Mouse (Mus musculus) lung, embryonic 15.5 days (tissue): ENCODE measurements around the gene Ncf1. TPM values are rescaled to one million over a fixed set of nuclear protein-coding genes. Genes with fewer than 3 reads are reported as not detected.
A peak's percentile ranks its signal among the peaks of the same experiment; 100 is the strongest.

ENCODE experiments used
- ATAC-seq: fragments of 200-750 bp; cut with Nextera tagmentation; 2 replicates; pipeline ENCODE4 v1.8.0; 2017; ENCODE audit warnings: moderate number of reproducible peaks, borderline replicate concordance; ENCODE audit not compliant: low FRiP score, low TSS enrichment; ENCODE audit errors: extremely low read depth
- H3K27ac ChIP-seq: fragments of 300-500 bp; sonication (generic); 2 replicates; pipeline ENCODE4 v1.5.1; 2015; ENCODE audit warnings: moderate library complexity, mild to moderate bottlenecking, inconsistent platforms
- H3K27me3 ChIP-seq: fragments of 300-500 bp; sonication (generic); 2 replicates; pipeline ENCODE4 v1.6.1; 2015; ENCODE audit warnings: inconsistent platforms
- H3K36me3 ChIP-seq: fragments of 300-500 bp; sonication (generic); 2 replicates; pipeline ENCODE4 v1.6.1; 2015; ENCODE audit warnings: inconsistent platforms
- H3K4me1 ChIP-seq: fragments of 300-500 bp; sonication (generic); 2 replicates; pipeline ENCODE4 v1.6.1; 2015; ENCODE audit warnings: inconsistent platforms
- H3K4me2 ChIP-seq: fragments of 300-500 bp; sonication (generic); 2 replicates; pipeline ENCODE4 v1.6.1; 2015; ENCODE audit warnings: inconsistent platforms, mild to moderate bottlenecking, moderate library complexity
- H3K4me3 ChIP-seq: fragments of 300-500 bp; sonication (generic); 2 replicates; pipeline ENCODE4 v1.5.1; 2015; ENCODE audit warnings: mild to moderate bottlenecking, inconsistent platforms
- H3K9ac ChIP-seq: fragments of 300-500 bp; sonication (generic); 2 replicates; pipeline ENCODE4 v1.6.1; 2015; ENCODE audit warnings: inconsistent platforms
- H3K9me3 ChIP-seq: fragments of 300-500 bp; sonication (generic); 2 replicates; pipeline ENCODE4 v1.6.1; 2016; ENCODE audit warnings: inconsistent platforms
- WGBS: fragments of 180-500 bp; shearing (Covaris S2); methylation state at CpG from one replicate; pipeline ENCODE4 v1.1.7; 2015; 5-methylcytosine and 5-hydroxymethylcytosine counted together
- polyA plus RNA-seq: library from polyadenylated mRNA; unstranded; fragments of >200 nt; fragmentation: Nextera tagmentation; extraction: Ambion mirVana; gene quantifications from 2 replicates; pipeline ENCODE4 v1.2.1, GENCODE M21; 2015

The Ncf1 gene
- 6.9 and 7.8 TPM in 2 replicates for polyA plus RNA-seq

DNA sequence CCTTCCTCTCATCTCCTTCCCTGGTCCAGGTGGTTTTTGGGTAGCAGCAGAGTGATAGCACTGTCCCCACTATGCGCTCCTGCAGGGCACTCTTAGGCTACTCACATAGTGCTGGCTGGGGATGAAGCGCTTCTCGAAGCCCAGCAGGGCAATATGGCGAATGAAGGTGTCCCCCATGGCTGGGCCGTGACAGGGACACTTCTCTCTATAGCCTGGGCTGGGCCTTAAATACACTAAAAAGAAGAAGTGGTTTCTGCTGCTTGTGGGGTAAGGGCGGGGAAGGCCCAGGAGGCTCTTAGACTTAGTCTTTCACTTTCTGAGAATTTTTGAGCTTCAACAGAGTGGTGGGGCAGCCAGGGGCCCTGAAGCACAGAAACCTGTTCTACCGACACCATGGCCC, at the start of gene Ncf1:
Ncf1 (minus strand) TSS at position 235 of the 400 bp plus-strand sequence.
- H3K4me3 ChIP-seq, result no peak within 1 kb of the TSS
- WGBS, result 75% methylated on average over 7 of the region's 7 CpGs
- peaks cover 51% of the 10 kb centered on the region for H3K4me1 ChIP-seq
- no peak for ATAC-seq
- H3K4me2 ChIP-seq, result no peak within 1 kb of the TSS
- no peaks in the 10 kb centered on the region for H3K27me3 ChIP-seq
- H3K9ac ChIP-seq, result no peak within 1 kb of the TSS
- no peaks in the 10 kb centered on the region for H3K9me3 ChIP-seq
- no peaks in the 10 kb centered on the region for H3K36me3 ChIP-seq
- peak within 1 kb of the TSS; percentile 62 for H3K27ac ChIP-seq

DNA sequence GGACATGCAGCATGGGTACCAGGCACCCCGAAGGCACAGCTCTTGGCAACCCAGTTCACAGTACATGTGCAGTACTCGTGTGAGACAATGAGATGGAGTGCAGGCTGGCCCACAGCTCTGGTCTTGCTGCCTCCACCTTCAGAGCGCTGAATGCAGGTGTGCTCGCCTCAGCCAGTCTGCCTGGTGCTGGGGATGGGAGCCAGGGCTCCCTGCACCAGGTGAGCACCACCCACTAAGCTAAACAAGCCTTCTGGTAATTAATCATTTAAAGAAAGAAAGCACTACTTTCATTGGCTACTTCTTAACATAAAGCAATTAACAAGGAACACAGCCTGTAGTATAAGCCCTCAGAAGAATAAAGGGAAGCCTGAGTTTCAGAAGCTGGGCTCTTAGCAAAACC, 47.7 kb upstream of the Ncf1 start:
- H3K4me1 ChIP-seq, result no peaks in the 10 kb centered on the region
- 83% methylated on average over 4 of the region's 4 CpGs for WGBS
- no peak for ATAC-seq
- peaks cover 85% of the 10 kb centered on the region for H3K36me3 ChIP-seq
- no peaks in the 10 kb centered on the region for H3K27me3 ChIP-seq
- H3K4me2 ChIP-seq, result no peak overlapping the region
- H3K27ac ChIP-seq, result no peak overlapping the region
- no peak overlapping the region for H3K9ac ChIP-seq
- H3K9me3 ChIP-seq, result no peaks in the 10 kb centered on the region
- no peak overlapping the region for H3K4me3 ChIP-seq

DNA sequence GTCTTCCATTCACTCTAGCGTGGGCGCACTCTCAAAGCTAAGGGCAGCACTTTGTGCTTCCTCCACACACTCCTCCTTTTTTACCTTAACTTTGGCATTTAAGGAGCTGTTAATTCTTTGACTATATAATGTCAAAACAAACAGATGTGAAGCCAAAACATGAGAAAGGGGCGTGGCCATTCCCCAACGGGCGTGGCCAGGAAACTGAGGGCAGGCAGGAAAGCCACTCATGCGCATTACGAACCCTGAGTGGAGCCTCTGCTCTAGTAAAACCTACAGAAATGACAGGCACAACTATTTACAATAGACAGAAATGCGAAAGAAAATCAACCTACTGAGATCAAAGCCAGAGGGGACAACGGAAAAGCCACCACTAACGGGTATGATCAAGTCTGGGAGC, 46.1 kb upstream of the Ncf1 start:
- ATAC-seq, result no peak
- no peak overlapping the region for H3K27ac ChIP-seq

DNA sequence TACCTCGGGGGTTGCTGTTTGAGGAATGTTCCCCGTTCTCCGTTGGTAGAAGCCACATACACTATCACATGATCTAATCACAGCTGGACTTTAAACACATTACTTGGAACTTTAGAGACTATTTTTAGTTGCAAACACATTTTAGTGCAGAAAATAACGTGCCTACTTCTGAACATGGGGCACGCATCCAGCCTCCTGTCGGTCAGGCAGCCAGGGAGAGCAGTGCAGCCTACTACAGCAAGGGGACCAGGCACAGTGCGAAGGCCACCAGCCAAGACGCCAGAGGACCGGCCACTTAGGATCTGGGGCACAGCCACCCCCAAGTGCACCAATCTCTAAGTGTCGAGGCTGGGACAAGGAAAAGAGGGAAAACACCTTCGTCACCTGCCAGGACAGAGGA, 45.6 kb upstream of the Ncf1 start:
- no peak for ATAC-seq
- no peaks in the 10 kb centered on the region for H3K27me3 ChIP-seq
- H3K4me1 ChIP-seq, result no peaks in the 10 kb centered on the region
- no peak overlapping the region for H3K9ac ChIP-seq
- no peak overlapping the region for H3K27ac ChIP-seq
- no peak overlapping the region for H3K4me3 ChIP-seq
- WGBS, result 75% methylated on average over 11 of the region's 11 CpGs
- no peaks in the 10 kb centered on the region for H3K9me3 ChIP-seq
- H3K36me3 ChIP-seq, result peaks cover 95% of the 10 kb centered on the region
- no peak overlapping the region for H3K4me2 ChIP-seq

More for the DNA sequence above, 46.1 kb upstream of the Ncf1 start:
- peaks cover 96% of the 10 kb centered on the region for H3K36me3 ChIP-seq
- H3K4me3 ChIP-seq, result no peak overlapping the region
- WGBS, result 85% methylated on average over 10 of the region's 10 CpGs
- no peaks in the 10 kb centered on the region for H3K9me3 ChIP-seq
- no peak overlapping the region for H3K4me2 ChIP-seq
- no peaks in the 10 kb centered on the region for H3K4me1 ChIP-seq
- H3K9ac ChIP-seq, result no peak overlapping the region
- H3K27me3 ChIP-seq, result no peaks in the 10 kb centered on the region

DNA sequence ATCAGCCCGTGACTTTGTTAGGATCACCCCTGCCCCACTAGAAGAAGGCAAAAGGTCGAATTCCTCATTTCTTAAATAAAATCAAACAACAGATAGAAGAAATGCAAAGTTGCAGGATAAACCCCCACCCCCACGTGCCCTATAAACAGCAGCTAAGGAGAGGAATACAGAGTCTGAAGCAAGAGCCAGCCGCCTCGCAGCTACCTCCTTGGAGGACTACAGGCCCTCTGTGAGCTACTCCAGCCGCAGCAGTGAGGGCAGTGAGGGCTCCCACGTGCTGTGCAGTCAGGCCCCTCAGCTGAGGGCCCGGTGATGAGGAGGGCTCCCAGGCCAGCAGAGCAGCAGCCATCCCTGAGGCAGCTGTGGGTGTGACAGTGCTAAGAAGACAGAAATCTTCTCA, 44.3 kb upstream of the Ncf1 start:
- Histone ChIP-seq H3K9me3 (no peaks in the 10 kb centered on the region), H3K27ac (no peak overlapping the region), H3K4me2 (no peak overlapping the region), H3K4me1 (no peaks in the 10 kb centered on the region), H3K36me3 (peaks cover 95% of the 10 kb centered on the region), H3K27me3 (no peaks in the 10 kb centered on the region), H3K4me3 (no peak overlapping the region), H3K9ac (no peak overlapping the region)
- WGBS, result 73% methylated on average over 8 of the region's 8 CpGs
- no peak for ATAC-seq

DNA sequence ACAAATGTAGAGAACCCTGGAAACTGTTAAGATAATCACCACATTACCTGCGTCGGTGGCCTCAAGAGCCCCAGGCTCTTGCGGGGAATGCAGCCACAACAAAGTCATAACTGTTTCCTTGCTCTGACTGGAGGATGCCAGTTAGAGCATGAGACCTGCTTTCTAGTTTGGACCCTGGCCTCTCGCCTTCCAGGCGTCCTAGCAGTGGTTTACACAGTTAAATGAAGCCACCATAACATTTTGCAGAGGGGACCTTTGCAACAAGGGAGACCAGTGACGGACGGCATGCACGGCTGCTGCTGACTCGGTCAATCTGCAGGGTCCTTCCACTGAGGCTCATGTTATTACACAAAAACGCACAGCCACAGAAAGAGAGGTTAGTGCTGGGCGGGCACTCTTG, 43.3 kb upstream of the Ncf1 start:
- ATAC-seq, result no peak
- 83% methylated on average over 11 of the region's 11 CpGs for WGBS
- no peak overlapping the region for H3K4me3 ChIP-seq

DNA sequence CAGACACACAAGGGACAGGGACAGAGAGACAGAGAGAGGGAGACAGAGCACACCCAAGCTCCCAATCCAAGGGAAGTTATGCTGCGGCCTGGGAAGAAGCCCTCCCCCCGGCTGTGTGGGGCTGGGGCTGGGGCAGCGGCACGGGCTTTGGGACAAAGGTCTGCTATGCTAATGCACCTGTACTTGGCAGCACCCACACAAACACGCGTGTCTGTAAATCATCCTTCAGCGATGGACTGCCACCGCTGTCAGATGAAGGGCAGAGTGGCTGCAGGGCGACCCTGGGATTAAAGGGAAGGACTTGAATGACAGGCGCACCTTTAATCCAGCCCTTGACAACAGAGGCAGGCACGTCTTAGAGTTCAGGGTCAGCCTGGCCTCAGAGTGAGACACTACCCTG, 42.0 kb upstream of the Ncf1 start:
- peaks cover 94% of the 10 kb centered on the region for H3K36me3 ChIP-seq
- no peak for ATAC-seq

More for the DNA sequence above, 43.3 kb upstream of the Ncf1 start:
- Histone ChIP-seq H3K27me3 (no peaks in the 10 kb centered on the region), H3K9me3 (no peaks in the 10 kb centered on the region), H3K9ac (no peak overlapping the region), H3K27ac (no peak overlapping the region), H3K36me3 (peaks cover 95% of the 10 kb centered on the region), H3K4me2 (no peak overlapping the region), H3K4me1 (no peaks in the 10 kb centered on the region)

DNA sequence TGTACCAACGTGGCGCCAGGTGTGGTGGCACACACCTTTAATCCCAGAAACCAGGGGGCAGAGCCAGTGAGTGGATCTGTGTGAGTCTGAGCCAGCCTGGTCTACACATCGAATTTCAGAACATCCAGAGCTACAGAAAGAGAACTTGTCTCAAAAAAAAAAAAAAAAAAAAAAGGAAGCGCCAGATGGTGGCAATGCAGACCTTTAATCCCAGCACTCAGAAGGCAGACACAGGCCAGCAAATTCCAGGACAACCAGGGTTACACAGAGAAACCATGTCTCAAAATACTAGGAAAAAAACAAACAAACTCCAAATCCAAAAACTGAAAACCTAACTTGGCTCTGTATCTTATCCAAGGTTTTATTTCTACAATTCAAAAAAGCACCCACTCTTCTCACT, 41.1 kb upstream of the Ncf1 start:
- H3K27ac ChIP-seq, result no peak overlapping the region
- ATAC-seq, result no peak
- no peak overlapping the region for H3K4me2 ChIP-seq
- H3K27me3 ChIP-seq, result no peaks in the 10 kb centered on the region
- H3K4me3 ChIP-seq, result no peak overlapping the region
- no peaks in the 10 kb centered on the region for H3K9me3 ChIP-seq
- H3K36me3 ChIP-seq, result peaks cover 95% of the 10 kb centered on the region
- no peaks in the 10 kb centered on the region for H3K4me1 ChIP-seq
- no peak overlapping the region for H3K9ac ChIP-seq
- 79% methylated on average over 4 of the region's 4 CpGs for WGBS

More for the DNA sequence above, 42.0 kb upstream of the Ncf1 start:
- Histone ChIP-seq H3K4me3 (no peak overlapping the region), H3K4me1 (no peaks in the 10 kb centered on the region), H3K27ac (no peak overlapping the region), H3K4me2 (no peak overlapping the region), H3K9ac (no peak overlapping the region), H3K27me3 (no peaks in the 10 kb centered on the region), H3K9me3 (no peaks in the 10 kb centered on the region)
- 84% methylated on average over 11 of the region's 11 CpGs for WGBS

DNA sequence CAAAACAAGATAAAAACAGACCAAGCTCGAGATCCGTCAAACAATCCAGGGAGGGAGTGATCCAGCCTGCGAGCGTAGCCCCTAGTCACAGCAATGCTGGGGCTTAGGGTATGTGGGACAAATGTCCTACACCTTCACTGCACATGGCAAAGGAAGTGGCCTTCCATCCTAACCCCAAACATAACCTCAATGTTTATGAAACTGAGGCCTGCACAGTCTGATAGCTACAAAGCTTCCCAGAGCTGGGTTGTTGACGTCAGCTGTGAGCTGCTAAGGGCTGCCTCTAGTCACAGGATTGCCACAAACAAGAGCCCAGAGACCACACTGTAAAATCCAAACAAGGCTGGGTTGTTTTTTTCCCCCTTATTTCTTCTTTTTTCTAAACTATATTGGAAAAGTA, 40.3 kb upstream of the Ncf1 start:
- Histone ChIP-seq H3K4me2 (no peak overlapping the region), H3K36me3 (peaks cover 94% of the 10 kb centered on the region), H3K9me3 (no peaks in the 10 kb centered on the region), H3K4me3 (no peak overlapping the region), H3K27me3 (no peaks in the 10 kb centered on the region), H3K4me1 (no peaks in the 10 kb centered on the region), H3K27ac (no peak overlapping the region), H3K9ac (no peak overlapping the region)
- no peak for ATAC-seq
- WGBS, result 77% methylated on average over 5 of the region's 5 CpGs

DNA sequence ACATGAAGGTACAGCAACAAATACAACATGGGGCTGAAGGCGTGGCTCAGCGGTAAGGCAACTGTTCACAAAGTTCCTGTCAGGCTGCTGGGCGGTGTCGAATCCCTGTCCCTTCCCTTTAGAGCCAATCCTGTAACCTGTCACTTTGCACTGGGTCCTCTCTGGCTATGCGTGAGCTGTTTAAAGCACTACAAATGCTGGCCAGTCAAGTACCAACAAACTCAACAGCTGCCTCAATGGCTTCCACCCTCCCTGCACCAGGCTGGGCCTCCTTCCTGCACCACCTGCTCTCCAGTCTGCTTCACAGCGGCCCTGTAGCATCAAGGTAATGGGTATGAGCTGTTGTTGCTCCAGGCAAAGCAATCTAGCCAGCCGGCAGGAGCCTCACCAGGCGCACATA, 39.3 kb upstream of the Ncf1 start:
- H3K9ac ChIP-seq, result no peak overlapping the region
- H3K4me1 ChIP-seq, result no peaks in the 10 kb centered on the region
- ATAC-seq, result no peak
- H3K9me3 ChIP-seq, result no peaks in the 10 kb centered on the region
- 96% methylated on average over 8 of the region's 8 CpGs for WGBS
- peaks cover 96% of the 10 kb centered on the region for H3K36me3 ChIP-seq
- no peak overlapping the region for H3K4me2 ChIP-seq
- no peak overlapping the region for H3K4me3 ChIP-seq
- H3K27me3 ChIP-seq, result no peaks in the 10 kb centered on the region
- H3K27ac ChIP-seq, result no peak overlapping the region

DNA sequence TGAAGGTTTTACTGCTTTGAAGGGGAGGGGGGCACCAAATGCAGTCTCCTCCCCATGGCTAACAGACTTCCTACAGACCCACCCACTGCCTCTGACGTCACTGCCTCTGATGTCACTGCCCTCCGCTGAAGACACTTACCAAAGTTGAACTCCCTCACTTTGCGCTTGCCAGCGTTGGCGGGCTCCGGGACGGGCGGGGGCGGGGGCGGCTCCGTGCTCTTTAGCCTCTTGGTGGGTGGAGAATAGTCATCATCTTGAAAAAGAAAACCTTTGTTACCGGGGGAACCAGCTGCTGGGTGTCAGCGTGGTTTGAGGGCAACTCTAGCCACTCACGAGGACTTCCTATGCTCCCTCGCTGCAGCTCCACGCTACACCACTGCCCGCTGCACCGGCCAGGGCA, 37.0 kb upstream of the Ncf1 start:
- Histone ChIP-seq H3K36me3 (peaks cover 96% of the 10 kb centered on the region), H3K27ac (no peak overlapping the region), H3K27me3 (no peaks in the 10 kb centered on the region), H3K4me1 (no peaks in the 10 kb centered on the region), H3K9ac (no peak overlapping the region), H3K4me3 (no peak overlapping the region), H3K4me2 (no peak overlapping the region), H3K9me3 (no peaks in the 10 kb centered on the region)
- ATAC-seq, result no peak
- WGBS, result 81% methylated on average over 18 of the region's 18 CpGs

DNA sequence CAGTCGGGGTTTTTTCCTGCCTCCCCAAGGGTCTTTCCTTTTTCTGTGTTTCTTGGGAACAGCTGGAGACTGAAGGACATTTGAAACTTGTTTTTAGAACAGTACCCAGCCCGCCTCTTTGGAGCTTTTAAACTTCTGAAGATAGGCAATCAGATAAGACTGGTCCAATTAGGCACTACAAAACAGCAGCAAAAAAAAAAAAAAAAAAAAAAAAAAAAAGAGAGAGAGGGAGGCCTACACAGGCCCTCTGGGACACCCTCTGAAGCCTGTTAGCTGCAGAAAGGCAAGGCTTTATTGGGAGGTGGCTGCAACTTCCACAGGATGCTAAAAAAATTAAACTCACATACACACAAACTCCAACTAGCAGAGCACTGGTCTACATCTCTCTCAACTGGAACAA, 36.5 kb upstream of the Ncf1 start:
- H3K9me3 ChIP-seq, result no peaks in the 10 kb centered on the region
- ATAC-seq, result no peak
- no peaks in the 10 kb centered on the region for H3K4me1 ChIP-seq

DNA sequence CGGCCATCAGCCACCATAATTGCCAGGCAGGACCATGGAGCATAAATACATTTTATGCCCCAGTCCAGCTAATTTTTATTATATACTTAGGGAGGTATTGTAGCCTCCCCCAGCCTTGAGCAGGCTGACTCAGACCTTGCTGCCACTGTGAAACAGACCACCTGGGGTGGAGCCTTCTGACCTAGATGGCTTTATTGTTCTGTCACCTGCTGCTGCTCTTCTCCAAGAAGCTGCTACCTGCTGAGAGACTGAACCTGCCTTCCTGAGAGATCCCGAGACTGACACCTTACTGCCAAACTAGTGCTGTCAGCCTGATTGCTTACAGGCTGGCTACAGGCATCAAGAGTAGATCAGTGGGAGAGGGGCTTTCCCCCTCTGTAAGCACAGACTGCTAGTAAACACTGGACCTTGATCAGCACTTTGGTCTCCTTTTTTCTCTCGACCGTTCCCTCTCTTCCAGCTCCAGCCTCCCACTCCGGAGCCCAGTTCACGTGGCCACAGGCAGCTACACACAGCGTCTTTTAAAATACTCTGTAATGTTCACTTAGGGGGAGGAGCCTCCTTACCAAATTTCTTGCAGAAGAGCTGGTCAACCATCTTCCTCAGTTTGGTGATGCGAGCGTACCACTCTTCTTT, 30.7 kb upstream of the Ncf1 start:
- 95% methylated on average over 9 of the region's 9 CpGs for WGBS
- H3K9ac ChIP-seq, result no peak overlapping the region
- no peak overlapping the region for H3K27ac ChIP-seq
- ATAC-seq, result no peak
- no peaks in the 10 kb centered on the region for H3K4me1 ChIP-seq
- no peak overlapping the region for H3K4me2 ChIP-seq
- H3K36me3 ChIP-seq, result peaks cover 96% of the 10 kb centered on the region
- H3K9me3 ChIP-seq, result no peaks in the 10 kb centered on the region
- no peaks in the 10 kb centered on the region for H3K27me3 ChIP-seq
- H3K4me3 ChIP-seq, result no peak overlapping the region

More for the DNA sequence above, 36.5 kb upstream of the Ncf1 start:
- Histone ChIP-seq H3K4me3 (no peak overlapping the region), H3K27me3 (no peaks in the 10 kb centered on the region), H3K27ac (no peak overlapping the region), H3K4me2 (no peak overlapping the region), H3K9ac (no peak overlapping the region), H3K36me3 (peaks cover 96% of the 10 kb centered on the region)
- 80% methylated on average over 2 of the region's 2 CpGs for WGBS
